Mouse (Mus musculus) kidney, postnatal 36 days (tissue): ENCODE results near the gene Hes6.

Experiments
- DNase-seq, 2 experiments: peaks; one replicate each; pipeline ENCODE4 v3.0.0; 2021 to 2022; ENCODE audit warnings: mixed read lengths in 2 of 2

Gene Hes6

GRCm38 (mm10) chr1:91398260-91399062 lies 15.4 kb downstream of the Hes6 start, which contains the start of gene Ilkap:
Ilkap (minus strand) TSS chr1:91398815.
- DNase-seq = peak; percentile 87 to 89

DNA sequence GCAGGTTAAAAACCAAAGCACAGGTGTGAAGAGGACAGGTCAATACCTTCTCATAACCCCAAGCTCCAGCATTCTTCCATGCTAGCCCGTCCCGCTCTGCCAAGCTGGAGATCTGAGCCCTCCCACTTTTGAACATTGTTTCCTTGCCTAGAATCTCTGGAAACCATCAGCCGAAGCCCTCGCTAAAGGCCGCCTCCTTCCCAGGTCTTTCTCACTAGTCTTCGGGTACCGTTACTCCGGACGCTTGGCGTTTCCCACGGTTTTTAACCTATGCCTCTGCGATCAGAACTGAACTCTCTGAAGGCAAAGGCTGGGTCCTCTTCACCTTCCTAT lies 15.9 kb downstream of the Hes6 start:
- DNase-seq = peak in 1 of 2 experiments; percentile 34

- no peak for DNase-seq
Measured at GRCm38 (mm10) chr1:91390369-91390768, 23.5 kb downstream of the Hes6 start.

DNA sequence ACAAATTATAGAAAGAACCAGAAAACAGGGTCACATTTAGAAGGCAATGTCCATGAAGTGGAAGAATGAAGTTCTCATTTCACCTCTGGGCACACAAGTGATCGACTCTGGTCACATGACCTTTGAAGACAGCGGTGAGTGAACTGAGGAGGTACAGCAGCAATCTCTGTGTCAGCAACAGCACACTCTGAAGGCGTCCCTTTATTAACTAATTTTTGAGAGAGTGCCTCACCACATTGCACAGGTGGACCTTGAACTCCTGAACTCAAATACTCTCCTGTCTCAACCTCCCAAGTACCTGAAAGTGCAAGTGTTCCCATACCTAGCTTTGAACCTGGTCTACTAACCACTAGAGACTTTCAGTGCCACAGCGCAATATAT lies 32.8 kb downstream of the Hes6 start:
- DNase-seq = peak; percentile 25 to 27

DNA sequence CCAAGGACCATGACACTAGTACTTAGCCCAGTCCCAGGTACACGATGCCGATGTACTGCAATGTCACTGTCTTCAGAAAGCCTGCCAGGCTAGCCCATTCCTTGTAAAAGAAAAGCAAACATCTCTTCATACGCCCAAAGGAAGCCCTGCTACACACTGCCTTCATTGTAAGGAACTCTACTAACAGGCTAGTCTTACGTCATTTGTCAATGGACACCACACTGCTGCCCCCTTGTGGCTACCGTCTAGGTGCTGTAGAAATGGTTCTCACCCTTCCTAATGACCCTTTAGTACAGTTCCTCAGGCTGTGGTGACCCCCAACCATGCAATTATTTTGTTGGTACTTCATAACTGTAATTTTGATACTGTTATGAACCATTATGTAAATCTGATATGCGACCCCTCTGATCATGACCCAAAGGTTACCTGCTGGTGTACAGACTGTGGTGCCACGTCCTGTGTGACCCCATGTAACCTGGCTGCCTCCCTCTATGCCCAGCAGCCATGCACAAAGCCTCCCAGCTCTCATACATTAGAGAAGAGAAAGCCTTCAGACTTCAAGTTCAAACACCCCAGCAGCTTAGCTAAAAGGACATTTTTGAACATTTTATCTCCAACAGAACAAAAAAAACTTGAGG lies 33.3 kb downstream of the Hes6 start:
- DNase-seq = peak; percentile 77 to 92

GRCm38 (mm10) chr1:91373414-91373835 lies 40.4 kb downstream of the Hes6 start:
- no peak for DNase-seq

- DNase-seq = no peak
Measured at GRCm38 (mm10) chr1:91370055-91370454, 43.8 kb downstream of the Hes6 start.

DNA sequence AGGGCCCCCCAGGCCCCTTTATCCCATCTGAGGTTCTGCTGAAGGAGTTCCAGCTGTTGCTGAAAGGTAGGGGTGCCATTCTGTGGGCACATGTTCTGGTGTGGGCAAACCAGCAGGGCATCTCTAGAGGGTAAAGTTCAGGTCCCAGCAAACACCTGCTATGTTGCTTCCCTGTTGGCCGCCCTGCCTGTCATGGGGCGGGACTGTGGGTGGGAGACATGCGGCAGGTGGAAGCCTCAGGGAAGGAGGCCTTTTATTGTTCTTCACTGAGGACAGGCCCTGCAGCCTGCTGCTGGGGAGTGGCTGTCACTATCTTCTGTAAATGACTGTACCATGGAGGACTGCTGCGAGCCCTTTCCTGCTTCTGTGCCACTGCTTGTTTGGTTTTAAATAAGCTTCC lies 44.4 kb downstream of the Hes6 start:
- peak in 1 of 2 experiments; percentile 27 for DNase-seq

- DNase-seq = no peak
Measured at GRCm38 (mm10) chr1:91367295-91367694, 46.5 kb downstream of the Hes6 start.

DNA sequence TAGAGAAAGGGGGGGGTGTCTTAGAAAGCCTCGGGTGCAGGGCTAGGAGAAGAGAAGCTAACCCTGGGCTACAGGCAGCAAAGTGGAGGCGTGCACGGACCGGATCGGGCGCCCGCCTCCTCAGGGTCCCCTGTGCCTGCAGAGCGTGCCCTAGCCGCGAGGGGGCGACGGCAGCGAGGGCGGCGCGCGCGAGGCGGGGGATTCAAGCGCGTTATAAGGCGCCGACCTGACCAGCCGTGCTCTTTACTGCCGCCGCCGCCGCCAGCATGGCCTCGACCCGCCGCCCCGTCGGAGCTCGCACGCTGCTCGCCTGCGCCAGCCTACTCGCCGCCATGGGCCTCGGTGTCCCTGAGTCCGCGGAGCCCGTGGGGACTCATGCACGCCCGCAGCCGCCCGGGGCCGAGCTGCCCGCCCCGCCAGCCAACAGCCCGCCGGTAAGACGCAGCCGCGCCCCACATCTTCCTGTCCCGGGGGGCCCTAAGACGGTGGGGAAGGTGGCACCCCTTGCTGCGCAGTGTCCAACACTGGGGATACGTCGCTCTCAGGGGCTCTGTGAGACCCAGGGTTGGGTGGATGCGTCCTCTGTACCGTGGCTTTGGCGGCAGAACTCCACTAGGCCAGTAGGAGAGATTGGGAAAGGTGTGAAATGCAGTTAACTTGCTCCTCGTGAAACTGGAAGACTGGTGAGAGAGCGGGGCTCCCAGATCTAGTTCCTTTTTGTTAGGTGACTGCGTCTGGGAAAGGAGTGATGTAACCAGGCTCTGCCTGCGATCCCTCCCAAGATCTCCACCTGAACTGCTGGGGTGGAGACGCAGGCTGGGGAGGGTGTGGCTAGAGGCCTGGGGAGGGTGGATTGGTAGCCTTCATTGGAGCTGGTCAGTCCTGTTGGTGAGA lies 47.4 kb downstream of the Hes6 start, which contains the start of gene Erfe:
TSS of gene Erfe (plus strand) at position 216 of the 894 bp plus-strand sequence.
- DNase-seq = peak; percentile 42 to 86

DNA sequence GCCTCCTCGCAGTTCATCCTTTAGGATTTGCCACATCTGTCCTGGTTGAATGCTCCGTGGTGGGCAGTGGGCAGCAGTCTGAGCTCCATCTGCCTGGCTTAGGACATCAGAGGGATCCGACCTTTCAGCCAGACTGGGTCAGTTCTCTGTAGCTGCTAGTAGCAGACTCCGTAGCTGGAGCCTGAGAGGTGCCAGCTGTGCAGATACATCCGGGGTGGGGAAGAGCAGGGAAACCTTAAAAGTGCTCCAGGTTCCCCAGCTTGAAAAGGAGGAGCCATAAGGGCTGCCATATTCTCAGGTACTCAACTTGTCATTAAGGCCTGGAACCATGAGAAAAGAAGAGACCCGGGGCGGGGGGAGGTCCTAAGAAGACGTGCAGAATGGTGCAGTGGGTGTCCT lies 48.0 kb downstream of the Hes6 start:
- no peak for DNase-seq

DNA sequence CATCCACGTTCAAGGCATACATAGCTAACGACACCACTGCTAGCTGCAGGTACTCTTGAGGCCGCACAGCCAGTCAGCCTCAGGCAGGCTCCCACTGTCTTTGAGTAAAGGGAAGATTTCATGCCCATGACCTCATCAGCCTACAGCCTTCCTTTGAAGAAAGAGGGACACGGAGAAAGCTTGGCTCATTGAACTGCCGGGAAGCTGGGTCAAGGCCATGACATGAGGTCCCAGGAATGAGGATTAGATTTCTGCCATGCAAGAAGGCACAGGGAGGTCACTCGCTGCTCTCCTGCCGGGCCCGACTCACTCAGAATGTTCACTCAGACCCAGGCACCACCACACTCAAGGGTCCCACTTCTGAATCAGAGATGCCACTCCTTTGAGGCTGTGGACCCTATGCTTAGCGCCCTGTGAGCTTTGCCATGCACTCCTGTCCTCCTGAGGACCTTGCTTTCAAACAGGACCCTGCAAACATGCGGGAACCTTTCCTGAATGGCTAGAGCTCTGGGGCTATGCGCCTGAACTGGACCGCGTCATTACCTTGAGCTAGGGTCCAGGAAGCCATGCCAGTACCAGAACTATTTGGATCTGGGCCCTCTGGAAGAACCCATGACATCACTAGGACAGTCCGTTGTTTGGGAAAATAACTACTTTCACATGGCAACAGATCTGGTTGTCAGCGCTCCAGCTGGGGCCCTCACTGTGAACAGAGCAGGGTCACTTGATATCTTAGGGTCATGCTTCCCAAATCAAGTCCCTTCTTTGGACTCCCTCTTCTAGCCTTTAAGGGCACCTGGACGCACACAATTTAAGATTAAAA lies 48.8 kb downstream of the Hes6 start:
- no peak for DNase-seq

DNA sequence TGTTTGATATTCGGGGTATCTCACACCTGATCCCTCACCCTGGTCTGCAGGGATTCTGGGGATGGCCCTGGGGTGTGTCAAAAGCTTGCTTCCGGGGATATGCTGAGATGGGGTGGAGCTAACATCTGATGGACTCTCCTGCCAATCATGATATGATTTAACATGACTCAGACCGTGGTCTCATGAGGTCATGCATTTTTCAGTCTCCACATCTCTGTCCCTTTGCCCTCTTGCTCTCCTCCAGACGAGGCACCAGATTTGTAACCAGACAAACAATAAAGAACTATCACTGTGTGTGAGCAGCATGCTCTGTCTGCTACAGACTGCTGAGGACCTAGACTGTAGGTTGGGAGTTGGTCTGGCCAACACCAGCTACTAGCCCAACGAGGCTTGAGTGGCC lies 51.7 kb downstream of the Hes6 start:
- no peak for DNase-seq
